Comparison of ENCODE assay signal across 9 mouse cellular contexts in the genomic region with DNA sequence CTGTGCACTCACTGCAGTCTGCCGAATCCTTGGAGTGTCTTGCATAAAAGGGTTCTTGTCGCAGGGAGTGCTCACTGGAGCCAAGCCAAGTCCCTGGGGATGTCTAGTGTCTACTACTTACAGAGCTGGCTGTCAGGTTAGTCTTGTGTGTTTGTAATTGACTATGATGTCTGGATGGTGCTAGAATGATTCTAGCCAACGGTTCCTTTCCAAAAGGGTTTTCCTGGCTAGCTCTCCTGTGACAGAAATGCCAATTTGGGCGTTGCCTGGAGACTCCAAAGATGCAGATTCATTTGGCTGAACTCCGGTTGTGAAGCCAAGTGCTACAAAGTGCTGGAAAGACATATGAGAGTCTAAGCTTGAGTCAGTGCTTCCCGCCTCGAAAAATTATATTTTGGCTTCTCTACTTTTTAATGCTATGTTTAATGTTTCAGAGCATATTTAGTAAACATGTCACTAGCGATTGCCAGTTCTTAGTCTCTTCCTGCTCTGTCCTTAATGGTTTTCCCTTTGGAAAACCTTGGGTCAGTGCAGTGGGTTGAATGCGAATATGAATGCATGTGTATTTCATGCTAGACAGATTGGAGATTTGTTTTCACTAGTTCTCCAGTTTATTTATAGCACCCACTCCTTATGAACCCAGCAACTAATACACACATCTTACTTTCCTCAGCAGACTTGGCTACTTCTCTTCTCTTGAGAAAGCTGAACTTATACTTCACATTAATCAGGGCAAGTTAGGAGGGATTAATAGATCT.
DNase-seq lines count a peak whose midpoint lies in the region; ATAC-seq and TF ChIP-seq lines count a peak whose summit lies in the region.
"Had no signal": no experiment of that assay in that cellular context is flagged by ENCODE, and none has a peak within 500 bp of the region (broad histone marks: within the 10 kb centered on the region; RNA-seq: fewer than 3 reads in every experiment).

No protein-coding gene starts in this region.

- no peaks in the 10 kb centered on the region for H3K27me3 ChIP-seq in intestine, embryonic 16.5 days (replicated peaks; ENCODE audit: control insufficient read depth, insufficient read depth, low read length)
- H3K27me3 ChIP-seq in liver, postnatal 0 days (ENCODE audit: insufficient read depth, low read length): no peaks in the 10 kb centered on the region

- no peaks in the 10 kb centered on the region for H3K36me3 ChIP-seq in intestine, embryonic 16.5 days (ENCODE audit: control insufficient read depth, insufficient read depth, low read length)
- H3K36me3 ChIP-seq in liver, postnatal 0 days (replicated peaks; ENCODE audit: insufficient read depth, low read length): no peaks in the 10 kb centered on the region

- H3K4me1 ChIP-seq in intestine, embryonic 16.5 days (ENCODE audit: control insufficient read depth, insufficient read depth, low read length): no peaks in the 10 kb centered on the region
- H3K4me1 ChIP-seq in liver, postnatal 0 days (ENCODE audit: insufficient read depth): no peaks in the 10 kb centered on the region

- H3K4me3 ChIP-seq in intestine, embryonic 16.5 days (ENCODE audit: low read length): no peak overlapping the region
- H3K4me3 ChIP-seq in liver, postnatal 0 days (ENCODE audit: low read depth, low read length): no peak overlapping the region

- WGBS in intestine, embryonic 16.5 days: 41% methylated on average over 9 of the region's 9 CpGs
- 72% methylated on average over 9 of the region's 9 CpGs for WGBS in liver, postnatal 0 days (ENCODE audit: insufficient replicate concordance)

- no peak overlapping the region for H3K4me2 ChIP-seq in intestine, embryonic 16.5 days (ENCODE audit: low read depth, low read length)
- H3K4me2 ChIP-seq in liver, postnatal 0 days (ENCODE audit: low read depth, low read length): no peak overlapping the region

- DNase-seq in adrenal gland, postnatal 14 days: peak; percentile 24
- no peak for DNase-seq in adrenal gland, adult (ENCODE audit: inconsistent age in 2 of 2, low spot score in 1 of 2)
- DNase-seq in urinary bladder, postnatal 25 days (ENCODE audit: low spot score): peak; percentile 5
- DNase-seq in urinary bladder, adult 2 months (ENCODE audit: low spot score): no peak
- peak; percentile 63 for DNase-seq in lung, postnatal 14 days
- no peak for DNase-seq in liver, postnatal 0 days
- no peak for DNase-seq in B cell, adult 2 months

- no peak for TF ChIP-seq CTCF in liver, postnatal 0 days (IDR thresholded peaks at IDR 0.05; ENCODE audit: low read depth)

- H3K9me3 ChIP-seq in intestine, embryonic 16.5 days (ENCODE audit: control insufficient read depth, low read length): no peaks in the 10 kb centered on the region
- H3K9me3 ChIP-seq in liver, postnatal 0 days (ENCODE audit: low read length): no peaks in the 10 kb centered on the region

- H3K27ac ChIP-seq in intestine, embryonic 16.5 days (ENCODE audit: low read length): 0 out of 2 replicates have a peak overlapping the region, but pooled peaks have one; percentile 36
- no peak overlapping the region for H3K27ac ChIP-seq in liver, postnatal 0 days (ENCODE audit: low read depth)
- H3K27ac ChIP-seq: kidney, postnatal 0 days had no signal

- no peak overlapping the region for H3K9ac ChIP-seq in intestine, embryonic 16.5 days (ENCODE audit: low read depth, low read length)
- H3K9ac ChIP-seq in liver, postnatal 0 days (replicated peaks): no peak overlapping the region

- peak; percentile 91 for ATAC-seq in intestine, embryonic 16.5 days
- ATAC-seq in liver, postnatal 0 days: no peak

- TF ChIP-seq EP300 in liver, postnatal 0 days (IDR thresholded peaks at IDR 0.05; ENCODE audit: low read depth): no peak

Comparison
In these comparisons a context has a peak if more than half of its experiments do, and no peak if none do; other contexts are left out.
1. DNase-seq: peak in adrenal gland, postnatal 14 days (single experiment), urinary bladder, postnatal 25 days (single experiment) and lung, postnatal 14 days (single experiment); none in adrenal gland, adult (0 of 2), urinary bladder, adult 2 months (single experiment), liver, postnatal 0 days (single experiment) and B cell, adult 2 months (0 of 2).